Mouse (Mus musculus) cortical plate, adult 2 months (tissue): Measurements from ENCODE around the gene Fkrp.

Experiments
- CTCF ChIP-seq: fragments of 200-500 bp; IDR thresholded peaks from 2 replicates; pipeline ENCODE4 v1.5.1; 2011; ENCODE audit warnings: mild to moderate bottlenecking, control low read depth, low read length; ENCODE audit not compliant: insufficient read depth; ENCODE audit errors: extremely low read depth
- POLR2A ChIP-seq: fragments of 200-500 bp; IDR thresholded peaks from 2 replicates; pipeline ENCODE4 v1.6.1; 2011; ENCODE audit warnings: mild to moderate bottlenecking, low read length, control low read depth; ENCODE audit not compliant: insufficient read depth; ENCODE audit errors: extremely low read depth

DNA sequence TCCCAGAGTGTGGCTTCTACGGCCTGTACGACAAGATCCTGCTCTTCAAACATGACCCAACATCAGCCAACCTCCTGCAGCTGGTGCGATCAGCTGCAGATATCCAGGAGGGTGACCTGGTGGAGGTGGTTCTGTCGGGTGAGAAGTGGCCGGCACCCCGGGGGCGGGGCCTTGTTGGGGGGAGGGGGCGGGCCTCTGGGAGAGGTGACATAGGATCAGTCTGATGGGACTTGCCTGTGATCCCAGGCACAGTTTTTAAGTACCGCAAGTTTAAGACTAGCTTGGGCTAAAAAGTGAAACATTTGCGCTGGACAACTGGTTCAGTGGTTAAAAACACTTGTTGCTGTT lies 29.3 kb upstream of the Fkrp start:
- TF ChIP-seq CTCF (no peak), POLR2A (no peak)
